Mouse (Mus musculus) neural tube, embryonic 11.5 days (tissue): ENCODE measurements around the gene Ccrl2. TPM values are rescaled to one million over a fixed set of nuclear protein-coding genes. Genes with fewer than 3 reads are reported as not detected.
A peak's percentile ranks its signal among the peaks of the same experiment; 100 is the strongest.

Experiments
- ATAC-seq: fragments of 200-750 bp; cut with Nextera tagmentation; 2 replicates; pipeline ENCODE4 v1.8.0; 2017; ENCODE audit warnings: moderate number of reproducible peaks, mild to moderate bottlenecking, moderate TSS enrichment, moderate library complexity; ENCODE audit not compliant: insufficient read depth, low FRiP score, low TSS enrichment
- DNase-seq: peaks from one replicate; pipeline ENCODE4 v3.0.0-alpha.2; 2015; ENCODE audit warnings: low spot score
- H3K27ac ChIP-seq: fragments of 300-500 bp; sonication (generic); 2 replicates; pipeline ENCODE4 v1.5.1; 2014; ENCODE audit warnings: low read depth, mild to moderate bottlenecking, low read length
- H3K27me3 ChIP-seq: fragments of 300-500 bp; sonication (generic); 2 replicates; pipeline ENCODE4 v1.6.1; 2014; ENCODE audit warnings: mild to moderate bottlenecking, low read length, mixed read lengths; ENCODE audit not compliant: control insufficient read depth, insufficient read depth
- H3K36me3 ChIP-seq: fragments of 300-500 bp; sonication (generic); 2 replicates; pipeline ENCODE4 v1.6.1; 2014; ENCODE audit warnings: mild to moderate bottlenecking, low read length, moderate library complexity, mixed read lengths; ENCODE audit not compliant: control insufficient read depth, insufficient read depth
- H3K4me1 ChIP-seq: fragments of 300-500 bp; sonication (generic); 2 replicates; pipeline ENCODE4 v1.6.1; 2014; ENCODE audit warnings: low read length, mixed read lengths; ENCODE audit not compliant: control insufficient read depth, insufficient read depth
- H3K4me2 ChIP-seq: fragments of 300-500 bp; sonication (generic); 2 replicates; pipeline ENCODE4 v1.6.1; 2014; ENCODE audit warnings: low read depth, mild to moderate bottlenecking, moderate library complexity
- H3K4me3 ChIP-seq: fragments of 300-500 bp; sonication (generic); 2 replicates; pipeline ENCODE4 v1.5.1; 2014; ENCODE audit warnings: low read depth, low read length
- H3K9ac ChIP-seq: fragments of 300-500 bp; sonication (generic); 2 replicates; pipeline ENCODE4 v1.6.1; 2014; ENCODE audit warnings: mild to moderate bottlenecking, low read length
- H3K9me3 ChIP-seq: fragments of 300-500 bp; sonication (generic); 2 replicates; pipeline ENCODE4 v1.6.1; 2016; ENCODE audit warnings: low read length; ENCODE audit not compliant: control insufficient read depth
- WGBS: fragments of 180-500 bp; shearing (Covaris S2); extraction: QIAGEN DNeasy Blood & Tissue Kit; methylation state at CpG from one replicate; pipeline ENCODE4 v1.1.7; 2014; 5-methylcytosine and 5-hydroxymethylcytosine counted together
- polyA plus RNA-seq: library from polyadenylated mRNA; unstranded; fragments of >200 nt; fragmentation: Nextera tagmentation; extraction: Ambion mirVana; gene quantifications from 2 replicates; pipeline ENCODE4 v1.2.1, GENCODE M21; 2014

Ccrl2 gene
- 0.54 and 1.6 TPM in 2 replicates for polyA plus RNA-seq

- Histone ChIP-seq H3K9ac (no peak within 1 kb of the TSS), H3K9me3 (no peaks in the 10 kb centered on the region), H3K4me1 (no peaks in the 10 kb centered on the region), H3K36me3 (no peaks in the 10 kb centered on the region), H3K27me3 (no peaks in the 10 kb centered on the region), H3K4me3 (peak within 1 kb of the TSS; percentile 6; the same call in 1 of the 2 replicates), H3K27ac (no peak within 1 kb of the TSS), H3K4me2 (peak within 1 kb of the TSS; percentile 16; the same call in 1 of the 2 replicates)
- 58% methylated on average over 17 of the region's 17 CpGs for WGBS
- DNase-seq (no peak), ATAC-seq (no peak)
Observed at GRCm38 (mm10) chr9:111056798-111057543, at the start of gene Ccrl2. Gene Ccrl2, minus strand, starts transcription at chr9:111057519.

- H3K4me3 ChIP-seq, result no peak overlapping the region
Observed at GRCm38 (mm10) chr9:111103893-111104292, 46.6 kb upstream of the Ccrl2 start.

GRCm38 (mm10) chr9:111103293-111103692, 46.0 kb upstream of the Ccrl2 start:
- H3K9ac ChIP-seq, result no peak overlapping the region
- H3K4me1 ChIP-seq, result no peaks in the 10 kb centered on the region
- no peak overlapping the region for H3K27ac ChIP-seq
- DNase-seq, result no peak
- 83% methylated on average over 5 of the region's 5 CpGs for WGBS
- H3K36me3 ChIP-seq, result no peaks in the 10 kb centered on the region
- H3K9me3 ChIP-seq, result no peaks in the 10 kb centered on the region
- H3K27me3 ChIP-seq, result no peaks in the 10 kb centered on the region
- H3K4me2 ChIP-seq, result no peak overlapping the region
- no peak for ATAC-seq
- no peak overlapping the region for H3K4me3 ChIP-seq

More at GRCm38 (mm10) chr9:111103893-111104292, 46.6 kb upstream of the Ccrl2 start:
- H3K9ac ChIP-seq, result no peak overlapping the region
- no peaks in the 10 kb centered on the region for H3K27me3 ChIP-seq
- no peaks in the 10 kb centered on the region for H3K36me3 ChIP-seq
- no peaks in the 10 kb centered on the region for H3K9me3 ChIP-seq
- WGBS, result 83% methylated on average over 5 of the region's 5 CpGs
- H3K27ac ChIP-seq, result no peak overlapping the region
- no peak overlapping the region for H3K4me2 ChIP-seq
- ATAC-seq (no peak), DNase-seq (no peak)
- H3K4me1 ChIP-seq, result no peaks in the 10 kb centered on the region

GRCm38 (mm10) chr9:111100406-111100805, 43.1 kb upstream of the Ccrl2 start:
- DNase-seq, result no peak
- Histone ChIP-seq H3K9me3 (no peaks in the 10 kb centered on the region), H3K4me3 (no peak overlapping the region), H3K4me2 (no peak overlapping the region), H3K36me3 (no peaks in the 10 kb centered on the region), H3K9ac (no peak overlapping the region), H3K27ac (no peak overlapping the region), H3K27me3 (no peaks in the 10 kb centered on the region), H3K4me1 (no peaks in the 10 kb centered on the region)
- no peak for ATAC-seq
- WGBS, result 93% methylated on average over 3 of the region's 3 CpGs

- no peak overlapping the region for H3K27ac ChIP-seq
- DNase-seq (no peak), ATAC-seq (no peak)
- no peak overlapping the region for H3K9ac ChIP-seq
- H3K9me3 ChIP-seq, result no peaks in the 10 kb centered on the region
- H3K4me1 ChIP-seq, result no peaks in the 10 kb centered on the region
- H3K27me3 ChIP-seq, result no peaks in the 10 kb centered on the region
- H3K36me3 ChIP-seq, result no peaks in the 10 kb centered on the region
- 74% methylated on average over 6 of the region's 6 CpGs for WGBS
- H3K4me2 ChIP-seq, result no peak overlapping the region
- H3K4me3 ChIP-seq, result no peak overlapping the region
Observed at GRCm38 (mm10) chr9:111097543-111097942, 40.2 kb upstream of the Ccrl2 start.

GRCm38 (mm10) chr9:111096419-111097326, 39.4 kb upstream of the Ccrl2 start:
- H3K27ac ChIP-seq, result no peak overlapping the region
- H3K4me2 ChIP-seq, result no peak overlapping the region
- H3K27me3 ChIP-seq, result no peaks in the 10 kb centered on the region
- DNase-seq (no peak), ATAC-seq (no peak)
- H3K4me1 ChIP-seq, result no peaks in the 10 kb centered on the region
- H3K9ac ChIP-seq, result no peak overlapping the region
- H3K4me3 ChIP-seq, result no peak overlapping the region
- H3K36me3 ChIP-seq, result no peaks in the 10 kb centered on the region
- H3K9me3 ChIP-seq, result no peaks in the 10 kb centered on the region
- 84% methylated on average over 16 of the region's 16 CpGs for WGBS

- H3K9ac ChIP-seq, result no peak overlapping the region
- H3K36me3 ChIP-seq, result no peaks in the 10 kb centered on the region
- H3K27me3 ChIP-seq, result no peaks in the 10 kb centered on the region
- WGBS, result 71% methylated on average over 7 of the region's 7 CpGs
- no peaks in the 10 kb centered on the region for H3K9me3 ChIP-seq
- H3K4me3 ChIP-seq, result no peak overlapping the region
- ATAC-seq (no peak), DNase-seq (no peak)
- no peaks in the 10 kb centered on the region for H3K4me1 ChIP-seq
- no peak overlapping the region for H3K4me2 ChIP-seq
- H3K27ac ChIP-seq, result no peak overlapping the region
Observed at GRCm38 (mm10) chr9:111095710-111096109, 38.4 kb upstream of the Ccrl2 start.

- 77% methylated on average over 5 of the region's 5 CpGs for WGBS
- Histone ChIP-seq H3K4me3 (no peak overlapping the region), H3K27ac (no peak overlapping the region), H3K9ac (no peak overlapping the region), H3K27me3 (no peaks in the 10 kb centered on the region), H3K4me1 (no peaks in the 10 kb centered on the region), H3K4me2 (no peak overlapping the region), H3K9me3 (no peaks in the 10 kb centered on the region), H3K36me3 (no peaks in the 10 kb centered on the region)
- ATAC-seq, result no peak
- DNase-seq, result no peak
Observed at GRCm38 (mm10) chr9:111094626-111095025, 37.3 kb upstream of the Ccrl2 start.
